Mouse (Mus musculus): ENCODE measurements around the gene Nup88.

DNA sequence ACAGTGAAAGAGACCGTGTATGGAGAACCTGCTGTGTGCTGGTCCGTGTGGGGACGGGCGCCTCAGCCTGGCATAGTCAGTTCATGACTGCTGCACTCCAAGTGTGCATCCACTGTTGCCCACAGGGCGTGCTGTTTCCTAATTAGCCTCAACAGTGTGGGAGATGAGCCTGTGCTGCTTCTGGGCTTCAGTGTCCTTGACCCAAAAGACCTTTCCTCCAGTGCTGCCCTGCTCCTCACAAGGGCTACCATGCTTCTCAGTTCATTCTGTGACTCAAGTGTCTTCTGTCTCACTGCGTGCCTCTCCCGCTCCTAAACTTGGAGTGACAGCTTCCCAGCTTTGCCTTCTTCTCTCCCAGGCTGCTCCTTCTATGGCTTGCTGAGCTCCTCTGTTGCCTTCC, 34.5 kb downstream of the Nup88 start:
- TF ChIP-seq GATA1 (IDR thresholded peaks at IDR 0.05; ENCODE audit: low read length) (no peak), TAL1 (IDR thresholded peaks at IDR 0.05; ENCODE audit: low read length) (no peak)

All from erythroblast, embryonic 14.5 days (primary cell).